Mouse (Mus musculus) stomach, postnatal 0 days (tissue): ENCODE data around the gene Hipk1. TPM values are rescaled to one million over a fixed set of nuclear protein-coding genes. Genes with fewer than 3 reads are reported as not detected.

Experiments used
- ATAC-seq: fragments of 200-750 bp; cut with Nextera tagmentation; 2 replicates; pipeline ENCODE4 v1.8.0; 2017; ENCODE audit not compliant: low FRiP score, low TSS enrichment
- DNase-seq: peaks from one replicate; pipeline ENCODE4 v3.0.0-alpha.2; 2016; ENCODE audit warnings: low spot score
- H3K27ac ChIP-seq: fragments of 300-500 bp; sonication (generic); replicated peaks from 2 replicates; pipeline ENCODE4 v1.5.1; 2014; ENCODE audit warnings: mild to moderate bottlenecking, control low read depth
- H3K27me3 ChIP-seq: fragments of 300-500 bp; sonication (generic); 2 replicates; pipeline ENCODE4 v1.6.1; 2014; ENCODE audit warnings: low read length; ENCODE audit not compliant: control insufficient read depth, insufficient read depth
- H3K36me3 ChIP-seq: fragments of 300-500 bp; sonication (generic); 2 replicates; pipeline ENCODE4 v1.6.1; 2014; ENCODE audit warnings: low read length, mixed read lengths; ENCODE audit not compliant: control insufficient read depth, insufficient read depth
- H3K4me1 ChIP-seq: fragments of 300-500 bp; sonication (generic); replicated peaks from 2 replicates; pipeline ENCODE4 v1.6.1; 2014; ENCODE audit warnings: antibody characterized with exemption; ENCODE audit not compliant: control insufficient read depth, insufficient read depth
- H3K4me2 ChIP-seq: fragments of 300-500 bp; sonication (generic); replicated peaks from 2 replicates; pipeline ENCODE4 v1.6.1; 2014; ENCODE audit warnings: low read depth, mild to moderate bottlenecking, control low read depth, moderate library complexity
- H3K4me3 ChIP-seq: fragments of 300-500 bp; sonication (generic); 2 replicates; pipeline ENCODE4 v1.5.1; 2014; ENCODE audit warnings: low read depth, low read length, control low read depth
- H3K9ac ChIP-seq: fragments of 300-500 bp; sonication (generic); 2 replicates; pipeline ENCODE4 v1.6.1; 2014; ENCODE audit warnings: mild to moderate bottlenecking, low read length, control low read depth, mixed read lengths
- H3K9me3 ChIP-seq: fragments of 300-500 bp; sonication (generic); 2 replicates; pipeline ENCODE4 v1.6.1; 2016; ENCODE audit warnings: low read length; ENCODE audit not compliant: control insufficient read depth
- CTCF ChIP-seq: IDR thresholded peaks from 2 replicates; pipeline ENCODE4 v1.5.1; 2016; ENCODE audit warnings: antibody characterized with exemption, low read depth, mild to moderate bottlenecking, moderate library complexity
- EP300 ChIP-seq: optimal IDR thresholded peaks from 2 replicates; pipeline ENCODE3; 2016; ENCODE audit warnings: antibody characterized with exemption
- WGBS: fragments of 180-500 bp; shearing (Covaris S2); extraction: QIAGEN DNeasy Blood & Tissue Kit; methylation state at CpG from one replicate; pipeline ENCODE4 v1.1.7; 2014; 5-methylcytosine and 5-hydroxymethylcytosine counted together
- polyA plus RNA-seq: library from polyadenylated mRNA; unstranded; fragments of >200 nt; fragmentation: Nextera tagmentation; extraction: Ambion mirVana; gene quantifications from 2 replicates; pipeline ENCODE4 v1.2.1, GENCODE M21; 2015

Hipk1 gene
- polyA plus RNA-seq, 1 experiment from 2014 or later: 6.7 TPM

- H3K4me1 ChIP-seq: no peaks in the 10 kb centered on the region
- H3K9ac ChIP-seq: no peak overlapping the region
- H3K9me3 ChIP-seq: no peaks in the 10 kb centered on the region
- H3K27me3 ChIP-seq: no peaks in the 10 kb centered on the region
- WGBS: 72% methylated on average over 5 of the region's 5 CpGs
- H3K4me2 ChIP-seq: no peak overlapping the region
- H3K27ac ChIP-seq: no peak overlapping the region
- TF ChIP-seq CTCF: no peak
- no peak for TF ChIP-seq EP300
- DNase-seq (no peak), ATAC-seq (no peak)
- no peak overlapping the region for H3K4me3 ChIP-seq
- H3K36me3 ChIP-seq: no peaks in the 10 kb centered on the region
Observed at GRCm38 (mm10) chr3:103780777-103781176, 10.6 kb downstream of the Hipk1 start.

DNA sequence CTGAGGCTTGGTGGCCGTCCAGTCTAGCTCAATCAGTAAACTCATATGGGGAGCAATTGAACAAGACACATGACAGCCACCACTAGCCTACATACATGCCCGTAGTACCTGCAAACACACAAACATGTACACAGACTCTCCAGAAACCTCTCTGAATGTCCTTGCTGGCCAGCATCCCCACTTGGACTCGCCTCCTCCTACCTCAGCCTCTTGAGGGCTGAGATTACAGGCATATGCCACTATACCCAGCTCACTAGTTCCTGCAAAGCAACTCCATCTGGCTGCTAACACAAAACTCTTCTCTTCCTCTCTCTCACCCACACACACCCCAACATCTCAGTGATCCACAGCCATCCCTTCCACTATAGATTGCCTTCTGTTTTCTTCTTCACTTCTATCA is 11.1 kb downstream of the Hipk1 start:
- Histone ChIP-seq H3K4me2 (no peak overlapping the region), H3K4me1 (no peaks in the 10 kb centered on the region), H3K9me3 (no peaks in the 10 kb centered on the region), H3K27me3 (no peaks in the 10 kb centered on the region), H3K36me3 (peaks cover 4% of the 10 kb centered on the region; the same call in 1 of the 2 replicates), H3K9ac (no peak overlapping the region), H3K4me3 (no peak overlapping the region), H3K27ac (no peak overlapping the region)
- 98% methylated on average over 3 of the region's 3 CpGs for WGBS
- no peak for ATAC-seq
- TF ChIP-seq CTCF (no peak), EP300 (no peak)
- DNase-seq: no peak

DNA sequence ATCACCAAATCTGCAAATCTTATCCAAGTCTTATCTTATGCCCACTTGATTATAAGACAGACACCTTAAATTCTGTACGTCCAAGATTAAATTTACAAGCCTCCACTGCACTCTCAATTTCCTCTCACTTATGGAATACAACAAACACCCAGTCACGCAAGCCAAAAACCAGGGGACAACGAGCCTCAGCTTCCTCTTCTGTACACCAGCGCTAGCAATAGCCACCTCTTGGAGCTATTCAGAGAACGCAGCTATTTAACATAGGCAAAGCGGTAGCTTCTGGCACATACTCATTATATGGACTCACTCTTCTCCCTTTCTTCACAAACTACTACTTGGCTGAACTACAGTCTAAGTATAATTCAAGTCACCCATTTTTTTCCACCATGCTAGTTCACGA is 12.2 kb downstream of the Hipk1 start:
- no peaks in the 10 kb centered on the region for H3K9me3 ChIP-seq
- WGBS: 79% methylated on average over 7 of the region's 7 CpGs
- DNase-seq: no peak
- H3K4me2 ChIP-seq: no peak overlapping the region
- H3K27ac ChIP-seq: no peak overlapping the region
- no peaks in the 10 kb centered on the region for H3K27me3 ChIP-seq
- H3K36me3 ChIP-seq: peaks cover 4% of the 10 kb centered on the region; the same call in 1 of the 2 replicates
- no peak overlapping the region for H3K4me3 ChIP-seq
- no peak overlapping the region for H3K9ac ChIP-seq
- no peak for ATAC-seq
- no peaks in the 10 kb centered on the region for H3K4me1 ChIP-seq
- TF ChIP-seq EP300 (no peak), CTCF (no peak)

DNA sequence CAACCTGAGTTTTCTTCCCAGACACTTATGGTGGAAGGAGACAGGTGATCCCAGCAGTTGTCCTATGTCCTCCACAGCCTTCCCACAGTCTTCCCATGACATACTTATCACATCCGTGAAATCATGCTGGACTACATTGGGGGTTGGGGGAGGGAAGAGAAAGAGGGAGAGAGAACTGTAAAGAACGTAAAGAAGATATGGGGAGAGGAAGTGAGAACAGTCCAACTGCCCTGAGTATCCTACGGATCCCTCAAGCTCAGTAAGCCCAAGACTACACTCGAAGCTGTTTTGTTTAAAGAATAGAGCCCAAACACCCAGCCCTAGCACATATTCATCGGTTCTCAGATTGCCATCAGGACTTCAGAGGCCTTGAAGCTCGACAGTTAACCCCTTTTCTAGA is 12.7 kb downstream of the Hipk1 start:
- Histone ChIP-seq H3K4me1 (no peaks in the 10 kb centered on the region), H3K4me3 (no peak overlapping the region), H3K9ac (no peak overlapping the region), H3K27ac (no peak overlapping the region), H3K9me3 (no peaks in the 10 kb centered on the region), H3K36me3 (peaks cover 4% of the 10 kb centered on the region; the same call in 1 of the 2 replicates), H3K4me2 (no peak overlapping the region), H3K27me3 (no peaks in the 10 kb centered on the region)
- ATAC-seq: no peak
- TF ChIP-seq CTCF: no peak
- TF ChIP-seq EP300: no peak
- DNase-seq: no peak
- 75% methylated on average over 6 of the region's 6 CpGs for WGBS

DNA sequence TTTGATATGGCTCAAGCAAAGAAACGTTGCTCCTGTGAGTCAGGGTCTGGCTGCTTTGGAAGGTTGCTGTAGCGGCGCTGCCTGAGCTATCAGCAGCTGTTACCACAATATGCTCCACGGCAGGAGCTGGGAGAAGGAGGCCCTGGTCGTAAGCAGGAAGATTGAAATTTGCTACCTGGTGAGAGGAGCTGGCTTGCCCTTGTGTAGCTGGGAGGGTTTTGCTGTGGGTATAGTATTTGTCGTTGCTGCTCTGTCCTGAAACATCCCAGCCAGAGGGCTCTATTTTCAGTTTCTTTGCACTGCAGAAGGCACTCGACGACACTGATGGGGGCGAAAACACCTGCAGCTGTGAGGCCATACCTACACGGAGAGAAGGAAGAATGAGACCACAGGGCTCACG is 13.4 kb downstream of the Hipk1 start:
- Histone ChIP-seq H3K4me1 (no peaks in the 10 kb centered on the region), H3K27ac (no peak overlapping the region), H3K9ac (no peak overlapping the region), H3K4me2 (no peak overlapping the region), H3K9me3 (no peaks in the 10 kb centered on the region), H3K27me3 (no peaks in the 10 kb centered on the region), H3K4me3 (no peak overlapping the region), H3K36me3 (peaks cover 4% of the 10 kb centered on the region; the same call in 1 of the 2 replicates)
- ATAC-seq (no peak), DNase-seq (no peak)
- TF ChIP-seq CTCF (no peak), EP300 (no peak)
- 84% methylated on average over 11 of the region's 11 CpGs for WGBS

DNA sequence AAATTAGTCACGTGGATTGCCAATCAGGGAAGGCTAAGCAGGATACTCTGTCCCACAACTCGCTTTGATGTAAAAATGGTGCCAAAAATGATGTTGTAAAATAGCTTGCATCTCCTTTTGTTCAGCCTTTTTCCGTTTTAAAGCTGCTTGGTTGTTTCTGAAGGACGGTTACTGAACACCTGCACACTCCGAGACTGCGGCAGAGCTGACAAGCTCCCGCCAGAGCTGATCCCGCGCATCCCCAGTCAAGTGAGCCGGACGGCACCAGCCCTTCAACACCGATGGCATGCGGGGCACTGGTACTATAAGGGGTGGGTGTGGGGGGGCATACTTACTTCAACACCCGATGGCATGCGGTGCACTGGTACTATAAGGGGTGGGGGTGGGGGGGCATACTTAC is 17.4 kb downstream of the Hipk1 start:
- WGBS: 84% methylated on average over 15 of the region's 15 CpGs
- Histone ChIP-seq H3K4me2 (no peak overlapping the region), H3K9ac (no peak overlapping the region), H3K36me3 (peaks cover 4% of the 10 kb centered on the region; the same call in 1 of the 2 replicates), H3K9me3 (no peaks in the 10 kb centered on the region), H3K27me3 (no peaks in the 10 kb centered on the region), H3K27ac (no peak overlapping the region), H3K4me3 (no peak overlapping the region), H3K4me1 (no peaks in the 10 kb centered on the region; the same call in 1 of the 2 replicates)
- ATAC-seq (no peak), DNase-seq (no peak)
- TF ChIP-seq EP300 (no peak), CTCF (no peak)
